Mouse (Mus musculus) bone marrow macrophage, adult 2 months (primary cell): ENCODE results near the gene Bok. TPM values are rescaled to one million over a fixed set of nuclear protein-coding genes. Genes with fewer than 3 reads are reported as not detected.

Experiments used
- H3K27ac ChIP-seq: 2 replicates; pipeline ENCODE4 v1.5.1; 2012; ENCODE audit warnings: low read depth, low read length; ENCODE audit not compliant: insufficient read depth
- H3K4me1 ChIP-seq: 2 replicates; pipeline ENCODE4 v1.6.1; 2012; ENCODE audit warnings: low read length; ENCODE audit not compliant: control insufficient read depth, insufficient read depth
- H3K4me3 ChIP-seq: 2 replicates; pipeline ENCODE4 v1.5.1; 2012; ENCODE audit warnings: mild to moderate bottlenecking, low read length, moderate library complexity; ENCODE audit not compliant: insufficient read depth
- CTCF ChIP-seq: IDR thresholded peaks from 2 replicates; pipeline ENCODE4 v1.5.1; 2012; ENCODE audit warnings: low read depth, mild to moderate bottlenecking, low read length, moderate library complexity
- POLR2A ChIP-seq: IDR thresholded peaks from 2 replicates; pipeline ENCODE4 v1.6.1; 2012; ENCODE audit warnings: mild to moderate bottlenecking, low read depth, low read length, borderline replicate concordance
- polyA plus RNA-seq: library from polyadenylated mRNA; stranded (reverse); fragments of >200 nt; gene quantifications from 2 replicates; pipeline ENCODE4 v1.2.4, GENCODE M21; 2012; ENCODE audit not compliant: missing spikeins, insufficient read depth, insufficient read length

Bok gene
- polyA plus RNA-seq, 1 experiment, result 0.63 TPM

- TF ChIP-seq CTCF, result no peak
- TF ChIP-seq POLR2A, result no peak
- Histone ChIP-seq H3K4me3 (no peak overlapping the region), H3K27ac (no peak overlapping the region), H3K4me1 (no peaks in the 10 kb centered on the region)
Measured at GRCm38 (mm10) chr1:93689901-93690496, 4.5 kb downstream of the Bok start.

- TF ChIP-seq POLR2A (no peak), CTCF (no peak)
- Histone ChIP-seq H3K27ac (no peak overlapping the region), H3K4me3 (no peak overlapping the region), H3K4me1 (no peaks in the 10 kb centered on the region)
Measured at GRCm38 (mm10) chr1:93691106-93691505, 5.6 kb downstream of the Bok start.

GRCm38 (mm10) chr1:93691786-93692357 is 6.4 kb downstream of the Bok start:
- Histone ChIP-seq H3K4me1 (no peaks in the 10 kb centered on the region), H3K27ac (no peak overlapping the region), H3K4me3 (no peak overlapping the region)
- no peak for TF ChIP-seq POLR2A
- TF ChIP-seq CTCF, result no peak

GRCm38 (mm10) chr1:93692773-93693172 is 7.3 kb downstream of the Bok start:
- H3K27ac ChIP-seq, result no peak overlapping the region
- H3K4me3 ChIP-seq, result no peak overlapping the region
- no peaks in the 10 kb centered on the region for H3K4me1 ChIP-seq
- TF ChIP-seq CTCF (no peak), POLR2A (no peak)

GRCm38 (mm10) chr1:93693502-93693901 is 8.0 kb downstream of the Bok start:
- TF ChIP-seq CTCF, result no peak
- no peak for TF ChIP-seq POLR2A
- no peak overlapping the region for H3K27ac ChIP-seq
- H3K4me3 ChIP-seq, result no peak overlapping the region
- H3K4me1 ChIP-seq, result no peaks in the 10 kb centered on the region

- no peak overlapping the region for H3K27ac ChIP-seq
- no peaks in the 10 kb centered on the region for H3K4me1 ChIP-seq
- TF ChIP-seq POLR2A, result no peak
- no peak for TF ChIP-seq CTCF
- H3K4me3 ChIP-seq, result no peak overlapping the region
Measured at GRCm38 (mm10) chr1:93693943-93694342, 8.5 kb downstream of the Bok start.

GRCm38 (mm10) chr1:93694966-93695365 is 9.5 kb downstream of the Bok start:
- H3K4me3 ChIP-seq, result no peak overlapping the region
- H3K27ac ChIP-seq, result no peak overlapping the region
- TF ChIP-seq CTCF (no peak), POLR2A (no peak)
- H3K4me1 ChIP-seq, result no peaks in the 10 kb centered on the region

GRCm38 (mm10) chr1:93697317-93697716 is 11.9 kb downstream of the Bok start:
- TF ChIP-seq POLR2A, result no peak
- no peaks in the 10 kb centered on the region for H3K4me1 ChIP-seq
- H3K27ac ChIP-seq, result no peak overlapping the region
- H3K4me3 ChIP-seq, result no peak overlapping the region

GRCm38 (mm10) chr1:93699159-93699558 is 13.7 kb downstream of the Bok start:
- Histone ChIP-seq H3K4me3 (no peak overlapping the region), H3K27ac (no peak overlapping the region), H3K4me1 (no peaks in the 10 kb centered on the region)
- TF ChIP-seq CTCF (no peak), POLR2A (no peak)

GRCm38 (mm10) chr1:93702106-93702505 is 16.6 kb downstream of the Bok start:
- TF ChIP-seq POLR2A (no peak), CTCF (no peak)

GRCm38 (mm10) chr1:93703472-93704048 is 18.1 kb downstream of the Bok start:
- no peak overlapping the region for H3K4me3 ChIP-seq
- TF ChIP-seq POLR2A (no peak), CTCF (no peak)
- no peaks in the 10 kb centered on the region for H3K4me1 ChIP-seq
- H3K27ac ChIP-seq, result no peak overlapping the region

More at GRCm38 (mm10) chr1:93702106-93702505, 16.6 kb downstream of the Bok start:
- no peak overlapping the region for H3K4me3 ChIP-seq
- no peak overlapping the region for H3K27ac ChIP-seq
- no peaks in the 10 kb centered on the region for H3K4me1 ChIP-seq
